Mouse (Mus musculus): ENCODE data around the gene Gas2l1. TPM values are rescaled to one million over a fixed set of nuclear protein-coding genes. Genes with fewer than 3 reads are reported as not detected.

The Gas2l1 gene
- polyA plus RNA-seq, 1 experiment = 78.2 TPM

DNA sequence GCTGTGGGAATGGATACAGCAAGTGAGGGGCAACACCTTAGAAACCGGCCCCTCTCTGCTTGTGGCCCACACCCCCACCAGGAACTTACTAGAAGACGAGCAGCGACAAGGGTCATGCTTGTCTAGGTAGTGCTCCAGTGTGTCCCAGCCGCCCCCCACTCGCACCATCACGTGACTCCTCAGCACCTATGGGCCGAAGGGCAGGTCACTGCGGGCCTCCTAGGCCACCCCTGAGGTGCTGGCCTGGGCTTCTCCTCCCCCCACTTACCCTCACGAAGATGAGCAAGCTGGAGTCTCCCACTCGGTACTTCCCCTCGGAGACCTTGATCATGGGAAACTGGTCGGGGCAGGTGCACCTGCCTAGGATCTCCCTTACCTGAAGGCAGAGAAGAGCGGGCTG is 2.8 kb downstream of the Gas2l1 start:
- peaks cover 1% of the 10 kb centered on the region; the same call in 1 of the 2 replicates for H3K4me1 ChIP-seq (ENCODE audit: control insufficient read depth, insufficient read depth, low read length)
- H3K4me3 ChIP-seq (replicated peaks; ENCODE audit: control insufficient read depth, low read depth, low read length) = no peak overlapping the region
- TF ChIP-seq POLR2A (IDR thresholded peaks at IDR 0.05; ENCODE audit: borderline replicate concordance, control insufficient read depth, low read depth, low read length) (no peak), CTCF (IDR thresholded peaks at IDR 0.05; ENCODE audit: control insufficient read depth, insufficient read depth, low read length) (no peak)
- peak overlapping the region; percentile 15; the same call in 1 of the 2 replicates for H3K27ac ChIP-seq (ENCODE audit: control insufficient read depth, insufficient read depth, low read depth, low read length, poor library complexity)
- 27% methylated on average over 13 of the region's 13 CpGs for WGBS

DNA sequence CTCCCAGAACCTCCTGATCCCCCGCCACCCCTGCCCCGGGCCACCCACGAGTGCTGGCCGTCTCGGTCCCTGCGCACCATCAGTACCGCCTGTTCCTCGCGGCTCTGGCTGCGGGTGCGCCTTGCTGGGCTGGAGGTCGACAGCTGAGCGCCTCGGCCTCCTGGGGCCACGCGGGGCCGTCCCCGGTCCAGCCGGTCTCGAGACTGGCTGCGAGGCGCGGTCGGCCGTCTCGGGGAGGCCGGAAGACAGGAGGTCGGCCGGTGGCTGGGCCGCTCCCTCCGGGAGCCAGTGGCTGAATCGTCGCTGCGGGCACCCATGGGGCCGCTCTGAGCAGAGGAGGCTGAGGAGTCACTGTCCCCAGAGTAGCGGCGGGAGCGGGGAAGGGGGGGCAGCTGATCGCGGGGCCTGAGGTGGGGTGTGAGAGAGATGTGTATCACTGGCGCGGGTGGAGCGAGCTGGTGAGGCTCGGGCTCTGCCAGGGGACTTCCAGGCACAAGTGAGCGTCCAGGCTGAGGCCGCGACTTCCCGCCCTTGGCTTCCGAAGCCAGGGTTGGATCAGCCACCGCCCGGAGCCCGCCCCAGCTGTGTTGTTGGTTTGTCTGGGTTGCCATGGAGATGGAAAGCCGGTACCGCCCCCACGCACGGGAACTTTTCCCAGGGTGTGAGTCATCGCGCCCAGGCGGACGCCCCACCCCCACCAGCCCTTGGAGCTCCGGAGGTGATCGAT is 3.6 kb downstream of the Gas2l1 start:
- TF ChIP-seq CTCF (IDR thresholded peaks at IDR 0.05; ENCODE audit: control insufficient read depth, insufficient read depth, low read length) (no peak), POLR2A (IDR thresholded peaks at IDR 0.05; ENCODE audit: borderline replicate concordance, control insufficient read depth, low read depth, low read length) (no peak)
- Histone ChIP-seq H3K4me1 (ENCODE audit: control insufficient read depth, insufficient read depth, low read length) (peaks cover 1% of the 10 kb centered on the region; the same call in 1 of the 2 replicates), H3K27ac (ENCODE audit: control insufficient read depth, insufficient read depth, low read depth, low read length, poor library complexity) (no peak overlapping the region; the same call in 1 of the 2 replicates), H3K4me3 (replicated peaks; ENCODE audit: control insufficient read depth, low read depth, low read length) (no peak overlapping the region)
- WGBS = 1% methylated on average over 62 of the region's 62 CpGs

DNA sequence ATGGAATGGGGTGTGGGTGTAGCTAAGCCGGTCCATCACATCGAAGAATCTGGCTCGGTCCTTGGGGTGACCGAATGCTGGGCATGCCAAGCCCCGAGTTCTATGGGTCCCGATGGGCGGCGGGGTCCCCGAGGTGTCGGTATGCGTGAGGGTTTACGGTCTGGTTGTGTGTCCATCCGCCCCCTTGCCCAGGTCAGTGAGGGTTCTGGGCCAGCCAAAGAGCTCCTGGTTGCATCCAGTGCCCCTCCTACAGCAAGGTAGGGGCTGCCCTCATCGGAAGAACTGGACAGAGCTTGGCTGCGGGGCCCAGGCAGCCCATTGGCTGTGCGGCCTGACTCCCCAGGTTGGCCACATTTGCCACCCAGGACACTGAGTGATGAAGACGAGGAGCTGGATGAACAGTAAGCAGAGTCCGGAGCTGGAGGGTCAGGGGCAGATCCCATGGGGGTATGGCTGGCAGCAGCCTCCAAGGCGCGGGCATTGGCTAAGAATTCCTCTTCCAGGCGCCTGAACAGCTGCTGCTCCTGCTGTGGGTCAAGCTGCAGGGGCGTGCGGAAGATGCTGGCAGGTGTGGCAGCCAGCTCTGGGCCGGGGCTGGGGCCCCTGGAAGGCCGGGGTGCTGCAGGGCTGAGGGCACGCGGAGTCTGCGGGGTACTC is 4.2 kb downstream of the Gas2l1 start:
- H3K27ac ChIP-seq (ENCODE audit: control insufficient read depth, insufficient read depth, low read depth, low read length, poor library complexity) = no peak overlapping the region
- no peak for TF ChIP-seq CTCF (IDR thresholded peaks at IDR 0.05; ENCODE audit: control insufficient read depth, insufficient read depth, low read length)
- no peak for TF ChIP-seq POLR2A (IDR thresholded peaks at IDR 0.05; ENCODE audit: borderline replicate concordance, control insufficient read depth, low read depth, low read length)
- 62% methylated on average over 28 of the region's 28 CpGs for WGBS
- H3K4me3 ChIP-seq (replicated peaks; ENCODE audit: control insufficient read depth, low read depth, low read length) = no peak overlapping the region
- H3K4me1 ChIP-seq (ENCODE audit: control insufficient read depth, insufficient read depth, low read length) = peaks cover 1% of the 10 kb centered on the region; the same call in 1 of the 2 replicates

DNA sequence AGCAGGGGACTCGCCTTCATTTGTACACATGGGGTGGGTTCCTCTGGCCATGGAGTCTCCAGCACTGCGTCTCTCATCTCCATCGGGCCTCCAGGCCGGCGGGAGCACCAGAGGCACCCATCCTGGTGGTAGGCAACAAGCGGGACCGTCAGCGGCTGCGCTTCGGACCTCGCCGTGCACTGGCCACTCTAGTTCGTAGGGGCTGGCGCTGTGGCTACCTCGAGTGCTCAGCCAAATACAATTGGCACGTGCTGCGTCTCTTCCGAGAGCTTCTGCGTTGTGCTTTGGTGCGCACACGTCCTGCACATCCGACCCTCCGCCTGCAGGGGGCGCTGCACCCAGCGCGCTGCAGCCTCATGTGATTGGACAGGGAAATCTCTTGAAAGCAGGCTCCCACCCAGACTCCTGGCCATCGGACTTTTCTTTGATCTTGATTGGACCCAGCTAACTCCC is 5.4 kb downstream of the Gas2l1 start:
- Histone ChIP-seq H3K4me3 (replicated peaks; ENCODE audit: control insufficient read depth, low read depth, low read length) (no peak overlapping the region), H3K4me1 (ENCODE audit: control insufficient read depth, insufficient read depth, low read length) (no peaks in the 10 kb centered on the region; the same call in 1 of the 2 replicates), H3K27ac (ENCODE audit: control insufficient read depth, insufficient read depth, low read depth, low read length, poor library complexity) (no peak overlapping the region)
- WGBS = 15% methylated on average over 27 of the region's 27 CpGs
- TF ChIP-seq POLR2A (IDR thresholded peaks at IDR 0.05; ENCODE audit: borderline replicate concordance, control insufficient read depth, low read depth, low read length) (peak; percentile 19; the same call in 1 of the 2 replicates), CTCF (IDR thresholded peaks at IDR 0.05; ENCODE audit: control insufficient read depth, insufficient read depth, low read length) (peak; percentile 81)

DNA sequence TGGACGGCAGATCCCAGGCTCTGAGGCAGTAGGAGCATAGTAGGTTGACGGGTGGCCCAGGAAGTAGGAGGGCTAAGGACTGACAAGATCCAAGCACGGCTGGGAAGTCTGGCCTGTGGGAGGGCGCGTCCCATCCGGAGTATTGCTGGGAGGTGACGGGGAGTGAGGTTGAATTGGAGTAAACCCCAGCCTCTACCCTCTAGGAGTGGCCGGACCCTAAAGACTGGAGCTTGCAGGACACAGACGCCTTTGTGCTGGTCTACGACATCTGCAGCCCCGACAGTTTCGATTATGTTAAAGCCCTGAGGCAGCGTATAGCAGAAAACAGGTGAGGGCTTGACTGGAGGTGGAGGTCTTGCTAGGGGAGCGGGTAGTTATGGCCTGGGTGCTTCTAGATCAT is 5.9 kb downstream of the Gas2l1 start:
- TF ChIP-seq POLR2A (IDR thresholded peaks at IDR 0.05; ENCODE audit: borderline replicate concordance, control insufficient read depth, low read depth, low read length) (no peak), CTCF (IDR thresholded peaks at IDR 0.05; ENCODE audit: control insufficient read depth, insufficient read depth, low read length) (no peak)
- Histone ChIP-seq H3K27ac (ENCODE audit: control insufficient read depth, insufficient read depth, low read depth, low read length, poor library complexity) (no peak overlapping the region), H3K4me1 (ENCODE audit: control insufficient read depth, insufficient read depth, low read length) (no peaks in the 10 kb centered on the region; the same call in 1 of the 2 replicates), H3K4me3 (replicated peaks; ENCODE audit: control insufficient read depth, low read depth, low read length) (no peak overlapping the region)
- WGBS = 37% methylated on average over 14 of the region's 14 CpGs

DNA sequence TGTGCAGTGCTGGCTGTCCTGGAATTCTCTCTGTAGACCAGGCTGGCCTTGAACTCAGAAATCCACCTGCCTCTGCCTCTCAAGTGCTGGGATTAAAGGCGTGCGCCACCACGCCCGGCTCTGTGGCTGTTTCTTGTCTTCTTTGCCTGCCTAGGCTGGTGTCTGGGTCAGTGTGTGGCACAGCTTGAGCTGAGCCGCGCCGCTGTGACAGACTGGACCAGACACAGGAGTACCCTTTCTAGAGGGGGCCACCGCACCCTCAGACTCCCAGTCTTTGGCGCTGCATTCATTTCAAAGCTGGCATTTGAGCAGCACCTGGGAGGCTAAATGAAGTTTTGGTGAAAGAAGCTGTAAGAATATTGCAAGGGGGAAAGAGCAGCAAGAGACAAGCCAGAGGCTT is 6.3 kb downstream of the Gas2l1 start:
- 29% methylated on average over 9 of the region's 9 CpGs for WGBS
- Histone ChIP-seq H3K27ac (ENCODE audit: control insufficient read depth, insufficient read depth, low read depth, low read length, poor library complexity) (no peak overlapping the region), H3K4me1 (ENCODE audit: control insufficient read depth, insufficient read depth, low read length) (no peaks in the 10 kb centered on the region; the same call in 1 of the 2 replicates), H3K4me3 (replicated peaks; ENCODE audit: control insufficient read depth, low read depth, low read length) (no peak overlapping the region)
- TF ChIP-seq POLR2A (IDR thresholded peaks at IDR 0.05; ENCODE audit: borderline replicate concordance, control insufficient read depth, low read depth, low read length) = no peak
- no peak for TF ChIP-seq CTCF (IDR thresholded peaks at IDR 0.05; ENCODE audit: control insufficient read depth, insufficient read depth, low read length)

DNA sequence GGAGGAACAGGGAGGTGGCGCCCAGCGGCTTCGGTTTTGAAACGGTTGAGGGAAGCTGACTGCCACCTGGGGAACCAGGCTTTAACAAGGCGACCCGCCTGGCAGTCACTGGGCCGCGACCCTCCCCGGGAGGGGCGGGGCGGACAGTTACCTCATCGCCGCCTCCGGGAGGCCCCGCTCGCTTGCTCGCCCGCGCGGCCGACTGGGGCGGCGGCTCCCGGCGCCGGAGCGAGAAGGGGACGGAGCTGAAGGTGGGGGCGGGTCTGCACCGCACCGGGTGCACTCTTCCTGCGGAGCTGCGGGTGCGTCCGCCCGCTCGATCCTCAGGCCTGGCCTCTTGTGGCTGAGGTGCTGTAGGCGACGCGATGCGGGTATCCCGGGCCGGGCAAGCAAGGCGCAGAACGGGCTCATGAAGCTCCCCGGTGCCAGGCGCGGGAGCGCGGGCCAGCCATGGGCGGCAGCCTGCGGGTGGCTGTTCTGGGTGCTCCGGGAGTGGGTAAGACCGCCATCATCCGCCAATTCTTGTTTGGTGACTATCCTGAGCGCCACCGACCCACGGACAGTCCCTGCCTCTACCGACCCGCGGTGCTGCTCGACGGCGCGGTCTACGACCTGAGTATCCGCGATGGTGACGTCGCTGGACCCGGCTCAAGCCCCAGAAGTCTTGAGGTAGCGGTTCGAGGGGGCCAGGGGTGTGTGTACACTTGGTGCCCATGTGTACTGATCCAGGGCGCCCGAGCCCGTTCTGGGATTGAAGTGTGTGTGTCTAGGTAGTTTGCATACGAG is 7.1 kb downstream of the Gas2l1 start, which contains the start of gene Rasl10a:
Gene Rasl10a (plus strand): TSS at position 273 of the 786 bp plus-strand sequence.
- Histone ChIP-seq H3K4me3 (replicated peaks; ENCODE audit: control insufficient read depth, low read depth, low read length) (peak within 1 kb of the TSS; percentile 43), H3K4me1 (ENCODE audit: control insufficient read depth, insufficient read depth, low read length) (no peaks in the 10 kb centered on the region; the same call in 1 of the 2 replicates), H3K27ac (ENCODE audit: control insufficient read depth, insufficient read depth, low read depth, low read length, poor library complexity) (peak within 1 kb of the TSS; percentile 30; the same call in 1 of the 2 replicates)
- no peak for TF ChIP-seq POLR2A (IDR thresholded peaks at IDR 0.05; ENCODE audit: borderline replicate concordance, control insufficient read depth, low read depth, low read length)
- whole genome bisulfite sequencing = 2% methylated on average over 76 of the region's 77 CpGs

DNA sequence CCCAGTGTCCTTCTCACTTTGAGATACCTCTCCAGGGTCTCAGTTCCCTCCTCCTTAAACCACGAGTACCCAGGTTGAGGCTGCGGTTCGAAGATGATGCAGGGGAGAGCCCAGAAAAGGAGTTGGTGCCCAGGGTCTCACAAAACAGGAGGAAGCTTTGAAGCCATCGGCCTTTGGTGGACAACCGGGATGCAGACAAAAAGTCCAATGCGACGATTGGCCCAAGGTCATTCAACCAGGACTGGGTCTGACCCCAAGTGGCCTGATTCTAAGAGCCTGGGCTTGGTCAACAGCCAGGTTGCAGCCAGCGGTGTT is 7.6 kb downstream of the Gas2l1 start:
- 26% methylated on average over 8 of the region's 8 CpGs for WGBS
- no peak overlapping the region for H3K4me3 ChIP-seq (replicated peaks; ENCODE audit: control insufficient read depth, low read depth, low read length)
- TF ChIP-seq CTCF (IDR thresholded peaks at IDR 0.05; ENCODE audit: control insufficient read depth, insufficient read depth, low read length) (no peak), POLR2A (IDR thresholded peaks at IDR 0.05; ENCODE audit: borderline replicate concordance, control insufficient read depth, low read depth, low read length) (no peak)
- no peaks in the 10 kb centered on the region; the same call in 1 of the 2 replicates for H3K4me1 ChIP-seq (ENCODE audit: control insufficient read depth, insufficient read depth, low read length)
- no peak overlapping the region for H3K27ac ChIP-seq (ENCODE audit: control insufficient read depth, insufficient read depth, low read depth, low read length, poor library complexity)
